Mouse (Mus musculus) monocyte, adult 5-6 weeks (primary cell): ENCODE results near the gene Rbbp4. TPM values are rescaled to one million over a fixed set of nuclear protein-coding genes. Genes with fewer than 3 reads are reported as not detected.
A peak's percentile ranks its signal among the peaks of the same experiment; 100 is the strongest.
"Not testable (repeated sequence)": the region's sequence is repeated elsewhere in the genome, so short reads cannot be mapped to it uniquely, and the experiment has no call there.

ENCODE experiments used
- ATAC-seq: fragments of 153-309, 156-312 bp; replicated peaks from 2 replicates; pipeline ENCODE4 v1.8.0; 2017; ENCODE audit warnings: mild to moderate bottlenecking; ENCODE audit not compliant: low TSS enrichment, insufficient number of reproducible peaks, severe bottlenecking, poor library complexity, low FRiP score
- total RNA-seq: library from RNA; stranded (forward); fragments of 200-1000, 200-491, 200-594 nt; gene quantifications from 3 replicates; pipeline ENCODE4 v1.2.3, GENCODE M21; 2017

Rbbp4 gene
- total RNA-seq, 1 experiment from 2014 or later, result 82.3 TPM

DNA sequence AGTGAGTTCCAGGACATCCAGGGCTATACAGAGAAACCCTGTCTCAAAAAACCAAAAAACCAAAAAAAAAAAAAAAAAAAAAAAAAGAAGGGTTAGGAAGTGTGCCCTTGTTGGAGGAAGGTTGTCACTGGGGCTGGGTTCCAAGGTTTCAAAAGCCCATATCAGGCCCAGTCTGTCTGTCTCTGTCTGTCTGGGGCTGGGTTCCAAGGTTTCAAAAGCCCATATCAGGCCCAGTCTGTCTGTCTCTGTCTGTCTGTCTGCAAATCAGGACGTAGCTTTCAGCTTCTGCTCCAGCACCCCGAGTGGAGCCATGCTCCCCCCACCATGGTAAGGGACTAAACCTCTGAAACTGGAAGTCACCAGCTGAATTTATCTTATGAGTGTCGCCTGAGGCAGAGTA, 27.1 kb upstream of the Rbbp4 start:
- ATAC-seq, result not testable (repeated sequence)

DNA sequence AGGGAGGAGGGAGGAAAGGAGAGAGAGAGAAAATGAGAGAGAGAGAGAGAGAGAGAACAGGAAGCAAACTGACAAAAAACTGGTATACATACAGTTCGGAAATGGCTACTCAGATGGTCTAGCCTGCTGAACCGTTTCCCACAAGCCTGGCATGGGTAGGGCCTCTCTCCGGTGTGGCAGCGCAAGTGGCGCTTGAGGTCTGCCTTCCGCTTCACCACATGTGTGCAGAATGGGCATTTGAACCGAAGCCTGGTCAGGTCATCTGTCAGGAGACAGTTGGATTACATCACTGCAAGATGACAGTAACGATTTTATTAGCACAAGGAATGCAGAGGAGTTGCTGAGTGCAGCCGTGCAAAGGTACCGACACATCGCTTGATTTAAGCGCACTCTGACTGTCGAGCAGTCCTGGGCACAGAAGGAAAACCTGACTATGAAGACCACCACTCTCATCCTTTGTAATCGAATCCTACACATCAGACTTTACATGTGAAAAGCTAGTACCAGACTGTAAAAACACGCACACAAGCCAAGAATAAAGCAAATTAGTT, 22.5 kb upstream of the Rbbp4 start:
- no peak for ATAC-seq

DNA sequence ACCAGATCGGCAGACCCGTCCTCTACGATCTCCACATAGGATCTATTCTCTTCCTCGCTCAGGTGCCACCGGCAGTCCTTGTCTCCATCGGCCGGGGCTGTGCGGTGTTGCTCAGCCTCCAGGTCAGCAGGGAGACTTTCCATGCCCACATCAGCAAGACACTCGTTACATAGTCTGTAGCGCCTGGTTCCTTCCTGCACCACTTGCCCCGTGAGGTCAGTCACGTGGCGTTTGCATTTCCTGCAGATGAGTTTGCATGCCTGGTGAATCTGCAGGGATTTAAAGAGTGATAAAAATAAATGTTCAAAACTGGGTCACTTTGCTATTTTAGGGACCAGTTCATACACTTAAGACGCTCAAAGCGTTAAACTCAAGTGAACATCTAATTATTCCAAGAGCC, 19.1 kb upstream of the Rbbp4 start:
- no peak for ATAC-seq

DNA sequence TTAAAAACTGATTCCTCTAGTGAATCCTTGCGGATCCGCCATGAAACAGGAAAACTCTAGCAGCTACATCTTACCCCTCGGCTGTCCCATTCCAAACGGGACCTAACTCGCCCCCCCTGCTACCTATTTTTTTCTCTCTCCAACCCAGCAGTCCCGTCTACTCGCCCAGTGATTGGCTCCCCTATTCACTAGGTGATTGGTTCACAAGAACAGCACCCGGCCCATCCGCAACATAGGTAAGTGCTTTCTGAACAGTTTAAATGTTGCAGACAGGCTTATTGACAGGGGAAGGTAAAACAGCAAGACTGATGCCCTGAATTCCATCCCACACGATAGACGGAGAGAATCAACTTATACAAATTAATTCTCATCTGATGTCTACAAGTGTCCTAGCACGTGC, 18.0 kb upstream of the Rbbp4 start:
- no peak for ATAC-seq

DNA sequence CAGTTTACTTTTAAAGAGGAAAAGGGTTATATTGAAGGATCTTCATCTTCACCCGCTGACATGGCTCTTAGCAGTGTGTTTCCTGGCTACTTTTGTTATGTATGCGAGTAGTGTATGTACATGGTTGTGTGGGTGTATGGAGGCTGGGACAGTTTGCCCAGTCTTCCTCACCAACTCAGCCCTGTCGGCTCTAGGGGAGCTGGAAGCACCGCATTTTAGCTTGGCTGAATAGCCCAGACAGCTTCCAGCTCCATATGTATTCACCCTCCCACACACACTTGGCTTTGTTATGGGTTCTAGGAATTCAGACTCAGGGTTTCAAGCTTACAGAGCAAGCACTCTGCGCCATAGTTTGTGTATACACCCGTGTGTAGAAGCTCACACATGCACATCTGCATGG, 15.9 kb upstream of the Rbbp4 start:
- ATAC-seq, result no peak

DNA sequence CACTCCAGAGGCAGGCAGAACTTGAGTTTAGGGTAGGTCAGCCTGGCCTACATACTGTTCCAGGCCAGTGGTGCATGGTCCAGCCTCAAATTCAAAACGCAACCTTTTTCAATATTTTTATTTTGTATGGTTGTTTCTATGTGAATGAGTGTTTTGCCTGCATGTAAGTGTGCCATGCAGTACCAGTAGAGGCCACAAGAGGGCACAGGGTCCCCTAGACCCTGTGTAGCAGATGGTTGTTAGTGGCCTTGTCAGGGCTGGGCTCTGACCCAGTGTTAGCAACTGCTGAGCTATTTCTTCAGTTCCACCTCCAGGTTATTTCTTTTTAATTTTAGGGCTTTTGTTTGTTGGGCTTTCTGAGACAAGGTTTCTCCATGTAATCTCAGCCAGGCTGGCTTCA, 15.5 kb upstream of the Rbbp4 start:
- ATAC-seq, result peak; percentile 87

DNA sequence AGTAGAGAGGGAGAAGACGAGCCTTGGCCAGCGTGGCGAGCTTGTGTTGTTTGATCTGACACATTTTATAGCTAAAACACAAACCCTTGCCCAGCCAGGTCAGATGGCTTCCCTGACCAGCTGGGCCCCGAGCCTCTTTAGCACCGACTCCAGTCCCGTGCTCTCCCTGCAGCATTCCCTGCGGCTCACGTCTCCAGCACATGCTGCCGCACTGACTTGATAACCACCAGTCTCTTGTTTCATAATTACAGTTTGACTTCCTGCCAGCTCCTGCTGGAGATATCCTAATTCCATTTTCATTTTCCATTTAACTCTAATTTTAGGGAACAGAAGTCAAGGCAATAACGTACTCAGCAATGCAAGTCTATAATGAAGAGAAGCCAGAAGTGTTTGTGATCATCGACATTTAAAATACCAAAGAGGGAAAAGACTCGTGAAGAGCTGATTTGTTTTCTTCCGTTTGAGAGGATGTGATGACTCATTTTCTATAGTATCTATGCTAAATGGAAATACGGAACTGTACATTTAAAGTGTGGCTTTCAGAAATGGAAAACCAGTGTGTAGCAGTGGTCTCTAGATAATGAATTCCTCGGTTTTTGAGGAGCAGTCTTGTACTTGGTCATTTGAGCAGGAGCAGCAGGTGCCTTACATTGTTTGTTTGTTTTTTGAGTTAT, 11.4 kb upstream of the Rbbp4 start:
- ATAC-seq, result no peak

DNA sequence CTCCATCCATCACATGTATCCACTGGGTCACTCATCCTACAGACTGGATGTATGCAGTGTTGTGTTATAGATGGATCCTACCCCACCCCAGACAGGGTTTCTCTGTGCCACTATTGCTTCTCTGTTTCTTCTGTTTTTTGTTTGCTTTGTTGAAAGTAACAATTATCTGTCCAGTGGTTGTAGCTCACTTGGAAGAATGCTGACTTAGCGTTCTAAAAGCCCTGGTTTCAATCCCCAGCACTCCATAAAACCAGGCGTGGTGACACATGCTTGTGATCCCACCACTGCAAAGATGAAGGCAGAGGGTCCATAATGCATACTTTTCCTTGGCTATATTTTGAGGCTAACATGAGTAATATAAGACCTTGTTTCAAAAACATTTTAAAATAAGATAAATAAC, 7.5 kb upstream of the Rbbp4 start:
- ATAC-seq, result no peak

DNA sequence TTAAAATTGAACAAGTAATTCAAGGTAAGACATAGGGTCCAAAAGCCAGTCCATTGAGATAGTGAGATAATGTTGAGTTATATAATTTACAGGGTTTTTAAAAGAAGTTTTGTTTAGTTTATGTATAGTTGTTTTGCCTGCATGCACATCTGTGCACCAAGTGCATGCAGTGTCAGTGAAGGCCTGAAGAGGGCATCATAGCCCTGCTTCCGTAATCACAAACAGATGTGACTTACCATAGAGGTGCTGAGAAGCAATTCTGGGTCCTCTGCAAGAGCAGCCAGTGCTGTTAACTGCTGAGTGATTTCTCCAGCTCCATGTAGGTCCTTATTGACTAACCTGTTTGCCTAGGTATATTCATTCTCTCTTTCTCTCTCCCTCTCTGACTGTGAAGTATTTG, 6.7 kb upstream of the Rbbp4 start:
- no peak for ATAC-seq

DNA sequence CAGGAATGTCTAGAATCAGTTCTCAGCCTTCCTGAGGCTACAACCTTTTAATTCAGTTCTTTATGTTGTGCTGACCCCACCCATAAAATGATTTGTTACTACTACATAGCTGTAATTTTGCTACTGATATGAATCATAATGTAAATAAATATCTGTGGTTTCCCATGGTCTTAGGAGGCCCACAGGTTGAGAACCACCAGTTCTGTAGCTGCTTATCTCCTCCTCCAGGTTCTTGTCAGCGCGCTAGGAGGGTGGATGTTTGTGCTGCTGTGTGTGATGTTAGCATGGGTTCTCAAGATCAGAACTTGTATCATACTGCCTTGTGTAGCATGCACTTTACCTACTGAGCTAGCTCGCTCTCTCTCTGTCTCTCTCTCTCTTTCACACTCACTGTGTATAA, 4.6 kb upstream of the Rbbp4 start:
- ATAC-seq, result no peak

DNA sequence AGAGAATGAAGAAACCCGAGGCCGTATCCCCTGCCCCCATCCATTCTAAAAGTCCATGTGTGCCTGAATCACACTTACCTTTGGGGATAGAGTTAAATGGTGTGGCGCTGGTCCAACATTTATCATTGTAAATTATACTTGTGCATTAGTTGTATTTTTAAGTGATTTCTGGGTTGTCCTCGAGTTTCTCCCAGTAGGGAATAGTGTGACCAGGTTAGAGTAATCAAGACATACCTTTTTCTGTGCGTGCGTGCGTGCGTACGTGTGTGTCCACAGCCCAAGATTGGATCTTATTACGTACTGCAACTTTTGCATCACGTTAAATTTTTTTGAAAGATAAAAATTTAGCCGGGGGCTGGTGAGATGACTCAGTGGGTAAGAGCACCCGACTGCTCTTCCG, 1.1 kb upstream of the Rbbp4 start:
- no peak for ATAC-seq

DNA sequence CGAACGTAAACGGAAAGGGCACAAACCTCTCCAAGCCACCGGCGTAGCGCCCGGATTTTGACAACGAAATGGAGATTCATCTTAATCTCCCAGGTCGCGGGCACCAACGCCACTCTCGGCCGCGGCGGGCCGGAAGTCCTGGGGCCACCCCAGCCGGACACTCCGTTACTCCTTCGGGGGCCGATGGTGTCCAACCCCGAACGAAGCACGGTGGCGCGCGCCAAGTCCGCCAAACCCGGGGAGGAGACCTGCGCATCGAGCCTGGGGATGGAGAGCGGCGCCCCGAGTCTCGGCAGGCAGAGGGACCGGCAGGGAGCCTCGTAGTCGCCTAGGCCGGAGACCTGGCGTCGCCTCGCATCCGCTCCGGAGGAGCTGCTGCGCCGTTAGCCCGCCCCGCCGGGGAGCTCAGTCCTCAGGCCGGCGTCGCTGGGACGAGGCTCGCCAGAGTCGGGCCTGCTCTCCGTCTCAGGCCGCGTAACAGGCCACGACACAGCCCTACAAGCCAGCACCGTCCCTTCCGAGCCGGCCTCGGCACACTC, 424 bp downstream of the Rbbp4 start:
- ATAC-seq, result no peak

DNA sequence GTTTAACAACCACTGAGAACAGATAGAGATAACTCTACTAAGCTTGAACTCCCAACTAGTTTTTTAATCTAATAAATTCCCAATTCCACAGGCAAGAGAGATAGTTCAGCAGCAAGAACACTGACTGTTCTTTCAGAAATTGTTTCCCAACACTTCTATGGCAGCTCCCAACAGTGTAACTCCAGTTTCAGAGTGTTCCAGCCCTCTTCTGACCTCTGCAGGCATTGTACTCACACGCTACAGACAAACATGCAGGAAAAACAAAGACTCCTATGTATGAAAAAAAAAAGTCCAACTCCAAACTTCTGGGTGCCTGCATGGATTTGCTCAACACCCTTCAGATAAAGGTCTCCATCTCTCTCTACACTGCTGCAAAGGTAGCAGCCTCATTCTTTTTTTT, 2.3 kb downstream of the Rbbp4 start:
- ATAC-seq, result no peak

DNA sequence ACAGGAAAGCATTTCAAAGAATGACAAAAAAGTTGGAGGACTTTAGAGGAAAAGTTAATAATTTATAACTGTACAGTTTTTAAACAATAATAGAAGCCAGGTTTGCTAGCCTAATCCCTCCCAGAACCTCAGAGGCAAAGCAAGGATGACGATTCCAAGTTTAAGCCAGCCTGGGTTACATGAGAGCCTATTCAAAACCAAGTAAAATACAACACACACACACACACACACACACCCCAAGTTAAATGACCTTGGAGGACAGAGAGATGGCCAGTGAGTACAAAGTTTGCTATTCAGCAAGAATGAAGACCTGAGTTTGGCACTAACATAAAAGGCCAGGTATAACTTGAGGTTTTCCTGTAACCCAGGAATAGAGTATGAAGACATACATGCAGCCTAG, 9.0 kb downstream of the Rbbp4 start:
- no peak for ATAC-seq

DNA sequence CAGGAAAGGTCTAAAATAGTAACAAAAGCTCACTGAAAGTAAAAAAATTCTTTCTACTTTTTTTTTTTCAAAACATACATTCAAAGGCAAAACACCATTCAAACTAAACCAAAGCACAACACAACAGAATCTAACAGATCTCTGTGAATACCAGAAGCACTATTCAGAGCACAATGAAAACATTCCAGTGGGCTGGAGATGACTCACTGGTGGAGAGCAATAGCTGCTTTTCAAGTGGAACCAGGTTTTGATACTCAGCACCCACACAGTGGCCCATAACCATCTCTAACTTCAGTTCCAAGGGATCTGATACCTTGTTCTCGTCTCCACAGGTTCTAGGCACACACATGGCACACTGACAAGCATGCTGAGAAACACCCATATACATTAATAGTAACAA, 10.4 kb downstream of the Rbbp4 start:
- ATAC-seq, result no peak

DNA sequence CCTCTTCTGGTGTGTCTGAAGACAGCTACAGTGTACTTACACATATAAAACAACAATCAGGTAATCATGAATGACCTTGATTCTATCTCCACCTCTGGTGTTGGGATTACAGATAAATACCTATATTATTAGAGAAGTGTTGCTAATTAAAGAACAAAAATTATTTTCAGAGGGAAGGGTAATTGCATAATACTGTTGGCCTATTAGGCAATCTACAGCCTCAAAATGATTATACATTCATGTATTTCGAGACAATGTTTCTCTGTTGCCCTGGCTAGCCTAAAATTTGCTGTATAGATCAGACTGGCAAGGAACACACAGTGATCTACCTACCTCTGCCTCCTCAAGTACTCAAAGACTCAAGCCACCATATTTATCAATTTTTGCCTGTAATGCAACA, 11.7 kb downstream of the Rbbp4 start:
- no peak for ATAC-seq

DNA sequence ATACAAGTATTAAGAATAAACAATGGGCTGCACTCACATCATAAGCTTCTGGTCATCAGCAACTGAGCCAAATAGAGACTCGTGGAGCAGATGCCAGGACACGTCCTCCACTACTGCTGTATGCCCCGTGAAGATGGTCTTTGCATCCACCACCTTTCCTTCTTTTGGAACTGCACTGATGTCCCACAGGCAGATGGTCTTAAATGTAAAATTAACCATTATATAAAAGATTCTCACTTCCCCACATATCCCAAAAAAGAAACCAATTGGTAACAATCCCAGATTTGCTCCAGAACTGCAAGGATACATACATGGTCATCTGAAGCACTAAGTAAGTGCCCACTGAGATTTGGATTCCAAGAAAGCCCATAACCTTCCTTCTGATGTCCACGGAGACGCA, 13.1 kb downstream of the Rbbp4 start:
- no peak for ATAC-seq

DNA sequence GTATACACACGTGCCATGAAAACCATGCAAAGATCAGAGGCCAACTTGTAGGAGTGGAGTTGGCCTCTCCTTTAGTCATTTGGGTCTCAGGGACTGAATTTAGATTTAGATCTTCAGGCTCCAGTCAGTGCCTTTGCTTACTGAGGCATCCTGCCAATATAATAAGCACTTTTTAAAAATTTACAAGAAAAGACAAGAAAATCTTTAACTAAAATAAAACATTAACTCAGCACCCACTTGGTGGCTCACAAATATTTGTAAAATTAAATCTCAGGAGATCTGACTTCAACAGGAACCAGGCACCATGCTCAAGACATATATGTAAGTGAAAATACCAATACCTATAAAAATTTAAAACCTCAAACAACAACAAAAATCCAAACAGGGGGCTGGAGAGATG, 14.3 kb downstream of the Rbbp4 start:
- ATAC-seq, result no peak

DNA sequence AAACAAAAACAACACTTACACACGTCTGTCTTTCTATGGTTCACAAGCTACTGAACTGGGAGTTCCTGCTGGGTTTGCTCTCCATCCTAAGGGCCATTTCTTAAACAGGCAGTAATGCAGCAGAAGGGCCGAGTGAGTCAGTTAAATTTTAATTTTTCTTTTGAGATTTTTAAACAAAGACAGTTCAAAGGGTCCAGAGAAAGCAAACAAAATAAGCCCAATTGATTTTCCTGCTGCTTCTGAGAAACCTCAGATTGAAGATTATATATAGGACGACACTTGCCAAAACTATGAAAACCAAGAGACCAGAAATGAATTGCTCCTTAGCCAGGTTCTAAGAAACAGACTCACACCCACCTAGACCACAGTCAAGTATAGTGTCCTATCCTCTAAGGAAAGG, 21.3 kb downstream of the Rbbp4 start:
- ATAC-seq, result no peak

DNA sequence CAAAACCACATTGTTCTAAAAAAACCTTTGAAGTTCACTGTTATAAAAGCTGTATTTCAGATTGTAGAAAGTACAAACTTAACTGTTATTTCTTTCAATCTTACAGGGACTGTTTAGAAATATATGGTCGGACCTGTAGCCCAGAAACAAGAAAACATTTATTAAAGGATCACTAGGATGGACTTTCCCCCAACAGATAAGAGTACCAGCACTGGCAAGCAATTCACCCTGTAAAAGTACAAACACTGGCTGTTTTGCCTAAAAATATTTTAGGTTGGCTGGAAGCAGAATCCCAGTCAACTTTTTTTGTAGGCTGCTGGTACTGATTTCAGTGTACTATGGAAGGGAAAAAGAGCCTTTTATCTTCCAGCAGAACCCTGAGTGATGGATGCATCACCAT, 27.2 kb downstream of the Rbbp4 start:
- no peak for ATAC-seq

DNA sequence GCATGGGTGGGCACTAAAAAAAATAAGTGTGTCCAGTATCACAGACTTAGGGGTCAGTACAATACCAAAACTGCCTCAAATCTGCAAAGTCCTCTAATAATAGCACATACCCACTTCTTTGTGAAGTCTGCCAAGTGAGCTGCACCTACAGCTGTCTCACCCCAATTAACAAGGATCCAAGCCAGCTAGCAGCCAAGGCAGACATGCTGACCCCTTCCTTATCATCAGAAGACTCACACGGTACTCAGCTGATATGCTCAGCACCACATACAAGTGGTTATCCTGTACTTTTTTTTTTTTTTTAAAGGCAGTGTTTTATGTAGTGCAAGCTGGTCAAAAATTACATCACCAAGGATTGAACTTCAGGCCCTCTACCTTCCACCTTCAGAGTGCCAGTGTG, 30.9 kb downstream of the Rbbp4 start:
- ATAC-seq, result no peak
